In genomic region chr3:133535644-133536043, GRCm38 (mm10) we compare ENCODE assay signal across 26 mouse cellular contexts. TPM values are rescaled to one million over a fixed set of nuclear protein-coding genes. Genes with fewer than 3 reads are reported as not detected.
DNase-seq lines count a peak whose midpoint lies in the region; ATAC-seq and TF ChIP-seq lines count a peak whose summit lies in the region.
"Had no signal": no experiment of that assay in that cellular context is flagged by ENCODE, and none has a peak within 500 bp of the region (broad histone marks: within the 10 kb centered on the region; RNA-seq: fewer than 3 reads in every experiment).

No protein-coding gene starts in this region.

- TF ChIP-seq CTCF in lung, adult 2 months (IDR thresholded peaks at IDR 0.05; ENCODE audit: insufficient read depth, low read length): no peak

- H3K79me2 ChIP-seq in myocyte (ENCODE audit: control insufficient read depth, insufficient read depth): peaks cover 61% of the 10 kb centered on the region

- no peak overlapping the region for H3K4me3 ChIP-seq in lung, adult 2 months (replicated peaks; ENCODE audit: extremely low read depth, low read depth, low read length)
- H3K4me3 ChIP-seq in ES-E14 (ENCODE audit: insufficient read depth in 1 of 2, low read depth in 1 of 2, low read length in 2 of 2, poor library complexity in 1 of 2, severe bottlenecking in 1 of 2) (0 out of 4 replicates have a peak overlapping the region, but pooled peaks of 1 of the 2 experiments have one; percentile 7), myocyte (no peak overlapping the region)
- H3K4me3 ChIP-seq in intestine, embryonic 16.5 days (ENCODE audit: low read length): no peak overlapping the region
- H3K4me3 ChIP-seq: embryonic facial prominence, embryonic 10.5 days; embryonic facial prominence, embryonic 15.5 days; forebrain, embryonic 12.5 days; hindbrain, embryonic 10.5 days; hindbrain, embryonic 15.5 days; limb, embryonic 13.5 days; liver, embryonic 13.5 days had no signal

- H3ac ChIP-seq in myocyte (ENCODE audit: control insufficient read depth, insufficient read length): no peak overlapping the region

- H3K9ac ChIP-seq in ES-E14 (ENCODE audit: insufficient read depth, low read depth, low read length, poor library complexity, severe bottlenecking): peak overlapping the region; percentile 64; the same call in 1 of the 2 replicates
- H3K9ac ChIP-seq in intestine, embryonic 16.5 days (ENCODE audit: low read depth, low read length): no peak overlapping the region
- H3K9ac ChIP-seq: embryonic facial prominence, embryonic 15.5 days; forebrain, embryonic 12.5 days; hindbrain, embryonic 15.5 days; limb, embryonic 13.5 days; liver, embryonic 13.5 days had no signal

- H3K36me3 ChIP-seq in ES-E14 (ENCODE audit: control insufficient read depth, insufficient read depth, low read length, poor library complexity, severe bottlenecking): 0 out of 2 replicates have a peak, but pooled peaks cover 3% of the 10 kb centered on the region
- peaks cover 3% of the 10 kb centered on the region for H3K36me3 ChIP-seq in myocyte (ENCODE audit: control insufficient read depth, insufficient read depth)
- no peaks in the 10 kb centered on the region for H3K36me3 ChIP-seq in intestine, embryonic 16.5 days (ENCODE audit: control insufficient read depth, insufficient read depth, low read length)
- H3K36me3 ChIP-seq: hindbrain, embryonic 15.5 days had no signal

- in situ Hi-C loops in ES-E14 (cut with MboI; ENCODE audit: low sequenced_read_pairs in 2 of 2, unreplicated experiment in 2 of 2): no loop called here

- no peak overlapping the region for H3K4me2 ChIP-seq in myocyte (ENCODE audit: low read depth)
- no peak overlapping the region for H3K4me2 ChIP-seq in intestine, embryonic 16.5 days (ENCODE audit: low read depth, low read length)
- H3K4me2 ChIP-seq: embryonic facial prominence, embryonic 15.5 days; forebrain, embryonic 12.5 days; heart, embryonic 11.5 days; hindbrain, embryonic 15.5 days; limb, embryonic 13.5 days; liver, embryonic 13.5 days; midbrain, embryonic 11.5 days had no signal

- H3K4me1 ChIP-seq in lung, adult 2 months (ENCODE audit: control insufficient read depth, insufficient read depth, low read length): peaks cover 13% of the 10 kb centered on the region
- H3K4me1 ChIP-seq in ES-E14 (ENCODE audit: control insufficient read depth in 2 of 2, insufficient read depth in 2 of 2, low read length in 2 of 2, poor library complexity in 1 of 2): peaks cover 3 to 12% of the 10 kb centered on the region in 2 experiments
- peaks cover 11% of the 10 kb centered on the region for H3K4me1 ChIP-seq in intestine, embryonic 16.5 days (ENCODE audit: control insufficient read depth, insufficient read depth, low read length)

- H3K27me3 ChIP-seq in myocyte (ENCODE audit: control insufficient read depth, insufficient read depth, insufficient read length): no peaks in the 10 kb centered on the region
- H3K27me3 ChIP-seq in intestine, embryonic 16.5 days (replicated peaks; ENCODE audit: control insufficient read depth, insufficient read depth, low read length): no peaks in the 10 kb centered on the region
- H3K27me3 ChIP-seq: embryonic facial prominence, embryonic 15.5 days; forebrain, embryonic 12.5 days; hindbrain, embryonic 15.5 days; limb, embryonic 13.5 days; liver, embryonic 13.5 days had no signal

- no peak for ATAC-seq in intestine, embryonic 16.5 days
- ATAC-seq: activated CD4-positive, CD25-positive, alpha-beta regulatory T cell, adult 4 months; inflammation-experienced regulatory T-cells, adult 6 months had no signal

- peak; percentile 31 to 50 for DNase-seq in lung, adult 18-20 months
- DNase-seq in lung, adult 2 months: no peak
- no peak for DNase-seq in ES-E14 (ENCODE audit: low read depth, low spot score)
- peak; percentile 62 for DNase-seq in lung, postnatal 10 days
- DNase-seq in embryo, embryonic 9.5 days (ENCODE audit: extremely low spot score): no peak
- DNase-seq: adrenal gland, adult 2 months; cerebellum, adult 2 months; cerebellum, postnatal 14 days; gastrocnemius, postnatal 14 days; kidney, adult 2 months; liver, embryonic 13.5 days; thymus, adult 2 months; thymus, postnatal 36 days had no signal

- 69% methylated on average over 6 of the region's 6 CpGs for WGBS in lung, adult 2 months
- 82% methylated on average over 6 of the region's 6 CpGs for WGBS in intestine, embryonic 16.5 days

- H3K27ac ChIP-seq in ES-E14 (ENCODE audit: insufficient read depth, low read depth, low read length, poor library complexity, severe bottlenecking): peak overlapping the region; percentile 89
- H3K27ac ChIP-seq in intestine, embryonic 16.5 days (ENCODE audit: low read length): no peak overlapping the region
- H3K27ac ChIP-seq: embryonic facial prominence, embryonic 10.5 days; embryonic facial prominence, embryonic 15.5 days; forebrain, embryonic 12.5 days; hindbrain, embryonic 10.5 days; hindbrain, embryonic 15.5 days; limb, embryonic 13.5 days; liver, embryonic 13.5 days; macrophage had no signal

- no peak for TF ChIP-seq POLR2A in lung, adult 2 months (IDR thresholded peaks at IDR 0.05; ENCODE audit: borderline replicate concordance, extremely low read depth, low read depth, low read length)
- TF ChIP-seq POLR2A in myocyte (IDR thresholded peaks at IDR 0.05; ENCODE audit: insufficient read length, low read depth): no peak

- no peaks in the 10 kb centered on the region for H3K9me3 ChIP-seq in ES-E14 (ENCODE audit: control insufficient read depth, insufficient read depth, low read depth, low read length)
- H3K9me3 ChIP-seq in intestine, embryonic 16.5 days (ENCODE audit: control insufficient read depth, low read length): 0 out of 2 replicates have a peak, but pooled peaks cover 3% of the 10 kb centered on the region
- H3K9me3 ChIP-seq: embryonic facial prominence, embryonic 15.5 days; forebrain, embryonic 12.5 days; hindbrain, embryonic 10.5 days; hindbrain, embryonic 15.5 days; limb, embryonic 13.5 days; liver, embryonic 13.5 days had no signal

TF ChIP-seq in ES-E14, 5 proteins besides CTCF, POLR2A, EP300 and RAD21:
- no peak for TF ChIP-seq ZC3H11A (IDR thresholded peaks at IDR 0.05; ENCODE audit: borderline replicate concordance, low read depth, low read length)
- no peak for TF ChIP-seq HCFC1 (IDR thresholded peaks at IDR 0.05; ENCODE audit: borderline replicate concordance, insufficient read depth, low read length)
- no peak for TF ChIP-seq MAFK (IDR thresholded peaks at IDR 0.05; ENCODE audit: insufficient read depth, low read depth, low read length)
- no peak for TF ChIP-seq CHD2 (IDR thresholded peaks at IDR 0.05; ENCODE audit: low read depth, low read length)
- no peak for TF ChIP-seq ZNF384 (IDR thresholded peaks at IDR 0.05; ENCODE audit: low read depth, low read length)
TF ChIP-seq in ES-E14: peak in this region for 0.

TF ChIP-seq in myocyte, 11 proteins besides CTCF, POLR2A, EP300 and RAD21:
- TF ChIP-seq TCF3 (IDR thresholded peaks at IDR 0.05; ENCODE audit: insufficient read length, low read depth) (no peak), MYOG (IDR thresholded peaks at IDR 0.05; ENCODE audit: control insufficient read depth in 1 of 3, insufficient read depth in 1 of 3, insufficient read length in 2 of 3, low read depth in 2 of 3) (peak in 2 of 3 experiments; percentile 7 to 9)

RNA-seq across cellular contexts. Expression of gene Tet2, which starts 9.3 kb away (rescaled TPM):
- 9.8 and 17.3 TPM in 2 replicates for polyA plus RNA-seq in lung, adult 2 months (2012; rRNA removed)
- total RNA-seq in ES-E14 (2012; rRNA removed): 86.9 and 106 TPM in 2 replicates
- 2.9 TPM for polyA plus RNA-seq in myocyte (2012; fragmentation: generic; extraction: Trizol)
- 10.3 and 10.7 TPM in 2 replicates for polyA plus RNA-seq in intestine, embryonic 16.5 days (2015; fragmentation: Nextera tagmentation; extraction: Ambion mirVana)

Comparison
In these comparisons a context has a peak if more than half of its experiments do, and no peak if none do; other contexts are left out.
1. DNase-seq: peak in lung, adult 18-20 months (2 of 2) and lung, postnatal 10 days (single experiment); none in lung, adult 2 months (single experiment), ES-E14 (single experiment) and embryo, embryonic 9.5 days (single experiment).